Mouse (Mus musculus) heart, adult 9 months (tissue): ENCODE data around the gene Etv6.

Experiments used
- DNase-seq, 2 experiments: peaks; one replicate each; pipeline ENCODE4 v3.0.0; 2022; ENCODE audit warnings: low spot score in 2 of 2

Etv6 gene

GRCm38 (mm10) chr6:134110206-134110605 is 74.7 kb downstream of the Etv6 start:
- DNase-seq = no peak

- no peak for DNase-seq
These were observed 76.1 kb downstream of the Etv6 start for GRCm38 (mm10) chr6:134111599-134111998.

GRCm38 (mm10) chr6:134112753-134113152 is 77.3 kb downstream of the Etv6 start:
- no peak for DNase-seq

- no peak for DNase-seq
These were observed 77.7 kb downstream of the Etv6 start for GRCm38 (mm10) chr6:134113168-134113567.

GRCm38 (mm10) chr6:134115219-134115968 is 79.9 kb downstream of the Etv6 start:
- DNase-seq = no peak

- no peak for DNase-seq
These were observed 82.0 kb downstream of the Etv6 start for GRCm38 (mm10) chr6:134117380-134117938.

GRCm38 (mm10) chr6:134118506-134118905 is 83.0 kb downstream of the Etv6 start:
- DNase-seq = no peak

GRCm38 (mm10) chr6:134119136-134119535 is 83.6 kb downstream of the Etv6 start:
- no peak for DNase-seq

GRCm38 (mm10) chr6:134120227-134120626 is 84.7 kb downstream of the Etv6 start:
- no peak for DNase-seq

- DNase-seq = peak; percentile 33 to 61
These were observed 85.2 kb downstream of the Etv6 start for GRCm38 (mm10) chr6:134120712-134121111.

- DNase-seq = no peak
These were observed 87.4 kb downstream of the Etv6 start for GRCm38 (mm10) chr6:134122945-134123344.

- no peak for DNase-seq
These were observed 88.0 kb downstream of the Etv6 start for GRCm38 (mm10) chr6:134123474-134123873.

GRCm38 (mm10) chr6:134124256-134124655 is 88.8 kb downstream of the Etv6 start:
- no peak for DNase-seq

- no peak for DNase-seq
These were observed 92.5 kb downstream of the Etv6 start for GRCm38 (mm10) chr6:134127996-134128395.

- no peak for DNase-seq
These were observed 93.1 kb downstream of the Etv6 start for GRCm38 (mm10) chr6:134128594-134128993.

- no peak for DNase-seq
These were observed 94.3 kb downstream of the Etv6 start for GRCm38 (mm10) chr6:134129848-134130247.

- DNase-seq = no peak
These were observed 95.3 kb downstream of the Etv6 start for GRCm38 (mm10) chr6:134130816-134131215.

GRCm38 (mm10) chr6:134131601-134132000 is 96.1 kb downstream of the Etv6 start:
- peak in 1 of 2 experiments; percentile 59 for DNase-seq

- peak in 1 of 2 experiments; percentile 44 for DNase-seq
These were observed 98.3 kb downstream of the Etv6 start for GRCm38 (mm10) chr6:134133756-134134155.

- DNase-seq = no peak
These were observed 99.4 kb downstream of the Etv6 start for GRCm38 (mm10) chr6:134134821-134135323.

GRCm38 (mm10) chr6:134136315-134136714 is 100.8 kb downstream of the Etv6 start:
- DNase-seq = no peak

GRCm38 (mm10) chr6:134139359-134139758 is 103.9 kb downstream of the Etv6 start:
- no peak for DNase-seq
